Mouse (Mus musculus) stomach, embryonic 15.5 days (tissue): ENCODE results near the gene Ntrk1. TPM values are rescaled to one million over a fixed set of nuclear protein-coding genes. Genes with fewer than 3 reads are reported as not detected.
"Not testable (repeated sequence)": the region's sequence is repeated elsewhere in the genome, so short reads cannot be mapped to it uniquely, and the experiment has no call there.

Experiments used
- ATAC-seq: fragments of 200-750 bp; cut with Nextera tagmentation; 2 replicates; pipeline ENCODE4 v1.8.0; 2017; ENCODE audit warnings: low read depth, moderate number of reproducible peaks, moderate TSS enrichment; ENCODE audit not compliant: insufficient read depth, low FRiP score
- H3K27ac ChIP-seq: fragments of 300-500 bp; sonication (generic); 2 replicates; pipeline ENCODE4 v1.5.1; 2015; ENCODE audit warnings: mild to moderate bottlenecking, inconsistent platforms
- H3K27me3 ChIP-seq: fragments of 300-500 bp; sonication (generic); replicated peaks from 2 replicates; pipeline ENCODE4 v1.6.1; 2015; ENCODE audit warnings: inconsistent platforms
- H3K36me3 ChIP-seq: fragments of 300-500 bp; sonication (generic); 2 replicates; pipeline ENCODE4 v1.6.1; 2015; ENCODE audit warnings: inconsistent platforms
- H3K4me1 ChIP-seq: fragments of 300-500 bp; sonication (generic); 2 replicates; pipeline ENCODE4 v1.6.1; 2015; ENCODE audit warnings: inconsistent platforms
- H3K4me2 ChIP-seq: fragments of 300-500 bp; sonication (generic); 2 replicates; pipeline ENCODE4 v1.6.1; 2015; ENCODE audit warnings: mild to moderate bottlenecking, inconsistent platforms
- H3K4me3 ChIP-seq: fragments of 300-500 bp; sonication (generic); replicated peaks from 2 replicates; pipeline ENCODE4 v1.5.1; 2015; ENCODE audit warnings: inconsistent platforms
- H3K9ac ChIP-seq: fragments of 300-500 bp; sonication (generic); 2 replicates; pipeline ENCODE4 v1.6.1; 2015; ENCODE audit warnings: inconsistent platforms
- H3K9me3 ChIP-seq: fragments of 300-500 bp; sonication (generic); 2 replicates; pipeline ENCODE4 v1.6.1; 2016; ENCODE audit warnings: inconsistent platforms
- WGBS: fragments of 180-500 bp; shearing (Covaris S2); methylation state at CpG from one replicate; pipeline ENCODE4 v1.1.7; 2015; 5-methylcytosine and 5-hydroxymethylcytosine counted together
- polyA plus RNA-seq: library from polyadenylated mRNA; unstranded; fragments of >200 nt; fragmentation: Nextera tagmentation; extraction: Ambion mirVana; gene quantifications from 2 replicates; pipeline ENCODE4 v1.2.1, GENCODE M21; 2015

Gene Ntrk1
- polyA plus RNA-seq: 1.9 and 2.2 TPM in 2 replicates

DNA sequence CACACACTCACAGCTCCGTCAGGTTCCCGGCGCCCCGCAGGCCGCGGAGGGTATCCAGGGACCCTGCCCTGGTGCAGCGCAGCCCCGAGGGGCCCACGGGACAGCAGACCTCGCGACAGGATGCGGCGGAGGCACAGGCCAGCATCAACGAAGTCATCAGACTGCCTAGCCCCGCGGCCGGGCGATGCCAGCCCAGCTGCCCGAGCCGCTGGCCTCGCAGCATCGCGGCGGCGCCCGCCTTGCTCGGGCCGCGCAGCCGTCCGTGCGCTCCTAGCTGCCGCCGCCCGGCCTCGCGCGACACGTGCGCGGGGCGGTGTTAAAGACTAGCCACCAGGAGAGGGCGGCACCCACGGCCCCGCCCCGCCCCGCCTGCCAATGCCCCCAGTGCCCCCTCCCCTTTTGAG lies at the start of gene Ntrk1:
Gene Ntrk1 (minus strand): TSS at position 241 of the 404 bp plus-strand sequence.
- no peaks in the 10 kb centered on the region for H3K36me3 ChIP-seq
- no peak within 1 kb of the TSS for H3K9ac ChIP-seq
- under 1% methylated on average over 46 of the region's 47 CpGs for WGBS
- no peak within 1 kb of the TSS for H3K27ac ChIP-seq
- 0 out of 2 replicates have a peak, but pooled peaks have one; percentile 37 for ATAC-seq
- H3K4me3 ChIP-seq: peak within 1 kb of the TSS; percentile 32
- peak within 1 kb of the TSS; percentile 55 for H3K4me2 ChIP-seq
- no peaks in the 10 kb centered on the region for H3K9me3 ChIP-seq
- peaks cover 88% of the 10 kb centered on the region for H3K27me3 ChIP-seq
- H3K4me1 ChIP-seq: peaks cover 34% of the 10 kb centered on the region

GRCm38 (mm10) chr3:87840858-87841257 lies 45.9 kb upstream of the Ntrk1 start:
- ATAC-seq: no peak
- Histone ChIP-seq H3K27me3 (no peaks in the 10 kb centered on the region), H3K4me3 (no peak overlapping the region), H3K9ac (no peak overlapping the region), H3K27ac (no peak overlapping the region), H3K4me1 (no peaks in the 10 kb centered on the region), H3K4me2 (no peak overlapping the region), H3K9me3 (no peaks in the 10 kb centered on the region), H3K36me3 (no peaks in the 10 kb centered on the region)

- WGBS: 3% methylated on average over 4 of the region's 4 CpGs
- ATAC-seq: no peak; the same call in 1 of the 2 replicates
- Histone ChIP-seq H3K27ac (no peak overlapping the region), H3K9me3 (no peaks in the 10 kb centered on the region), H3K9ac (no peak overlapping the region), H3K4me3 (no peak overlapping the region), H3K4me2 (no peak overlapping the region), H3K4me1 (no peaks in the 10 kb centered on the region), H3K36me3 (no peaks in the 10 kb centered on the region), H3K27me3 (no peaks in the 10 kb centered on the region)
Observed at GRCm38 (mm10) chr3:87838622-87839021, 43.7 kb upstream of the Ntrk1 start.

- Histone ChIP-seq H3K27me3 (no peaks in the 10 kb centered on the region), H3K4me3 (no peak overlapping the region), H3K4me2 (no peak overlapping the region), H3K9me3 (no peaks in the 10 kb centered on the region), H3K9ac (no peak overlapping the region), H3K4me1 (no peaks in the 10 kb centered on the region), H3K27ac (no peak overlapping the region), H3K36me3 (no peaks in the 10 kb centered on the region)
- 59% methylated on average over 5 of the region's 5 CpGs for WGBS
- no peak for ATAC-seq
Observed at GRCm38 (mm10) chr3:87833482-87833881, 38.5 kb upstream of the Ntrk1 start.

DNA sequence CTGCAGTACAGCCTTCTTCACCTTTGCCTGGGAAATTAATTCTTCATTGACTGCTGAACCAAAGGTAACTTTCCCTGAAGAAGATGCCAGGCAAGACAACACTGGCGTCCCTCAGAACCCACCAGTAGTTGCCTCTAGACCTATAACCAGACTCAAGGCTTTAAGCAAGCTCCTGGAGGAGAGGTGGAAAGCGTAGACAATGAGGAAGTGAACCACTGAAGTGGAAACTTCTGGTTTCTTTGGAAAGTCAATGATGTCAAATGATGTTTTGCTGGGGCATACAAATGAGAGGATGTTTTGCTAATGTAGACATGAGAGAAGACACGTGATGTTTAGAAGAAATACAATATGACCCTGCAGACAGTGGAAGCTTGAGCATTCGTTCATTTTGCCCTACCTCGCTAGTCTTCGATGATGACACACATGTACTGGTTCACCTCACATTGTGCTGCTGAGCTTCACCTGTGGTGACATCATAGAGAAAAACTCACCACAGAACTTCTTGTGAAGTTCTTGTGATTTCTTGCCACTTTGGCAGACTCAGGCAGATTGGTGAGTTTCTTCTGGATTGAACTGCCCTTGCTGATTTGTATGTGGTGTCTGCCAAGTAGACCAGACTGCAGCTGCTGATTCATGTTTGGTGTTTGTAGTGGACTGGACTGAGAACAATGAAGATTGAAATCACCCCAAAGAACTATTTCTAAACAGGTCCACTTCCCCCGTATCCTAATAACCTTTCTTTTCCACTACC lies 37.3 kb upstream of the Ntrk1 start:
- Histone ChIP-seq H3K4me2 (no peak overlapping the region), H3K9me3 (no peaks in the 10 kb centered on the region), H3K4me1 (no peaks in the 10 kb centered on the region), H3K4me3 (no peak overlapping the region), H3K9ac (no peak overlapping the region), H3K27me3 (no peaks in the 10 kb centered on the region), H3K27ac (no peak overlapping the region), H3K36me3 (no peaks in the 10 kb centered on the region)
- no peak for ATAC-seq
- WGBS: 80% methylated on average over 7 of the region's 7 CpGs

GRCm38 (mm10) chr3:87829025-87829424 lies 34.1 kb upstream of the Ntrk1 start:
- no peaks in the 10 kb centered on the region for H3K9me3 ChIP-seq
- H3K4me2 ChIP-seq: no peak overlapping the region
- no peaks in the 10 kb centered on the region for H3K36me3 ChIP-seq
- no peaks in the 10 kb centered on the region for H3K27me3 ChIP-seq
- no peak overlapping the region for H3K27ac ChIP-seq
- no peak for ATAC-seq
- WGBS: 44% methylated on average over 10 of the region's 10 CpGs
- H3K4me1 ChIP-seq: no peaks in the 10 kb centered on the region
- H3K4me3 ChIP-seq: no peak overlapping the region
- H3K9ac ChIP-seq: no peak overlapping the region

GRCm38 (mm10) chr3:87828435-87828834 lies 33.5 kb upstream of the Ntrk1 start:
- no peaks in the 10 kb centered on the region for H3K4me1 ChIP-seq
- no peaks in the 10 kb centered on the region for H3K27me3 ChIP-seq
- H3K9ac ChIP-seq: no peak overlapping the region
- no peaks in the 10 kb centered on the region for H3K36me3 ChIP-seq
- WGBS: 38% methylated on average over 4 of the region's 4 CpGs
- H3K4me2 ChIP-seq: no peak overlapping the region
- H3K4me3 ChIP-seq: no peak overlapping the region
- H3K9me3 ChIP-seq: no peaks in the 10 kb centered on the region
- no peak for ATAC-seq
- no peak overlapping the region for H3K27ac ChIP-seq

GRCm38 (mm10) chr3:87824206-87824605 lies 29.2 kb upstream of the Ntrk1 start, which contains the start of gene Pear1:
Pear1 (minus strand) TSS chr3:87824306.
- ATAC-seq, H3K36me3 ChIP-seq, H3K4me2 ChIP-seq, H3K4me3 ChIP-seq, H3K4me1 ChIP-seq, H3K27ac ChIP-seq, H3K9me3 ChIP-seq, H3K9ac ChIP-seq, H3K27me3 ChIP-seq: not testable (repeated sequence)
- 91% methylated on average over 1 of the region's 1 CpGs for WGBS

DNA sequence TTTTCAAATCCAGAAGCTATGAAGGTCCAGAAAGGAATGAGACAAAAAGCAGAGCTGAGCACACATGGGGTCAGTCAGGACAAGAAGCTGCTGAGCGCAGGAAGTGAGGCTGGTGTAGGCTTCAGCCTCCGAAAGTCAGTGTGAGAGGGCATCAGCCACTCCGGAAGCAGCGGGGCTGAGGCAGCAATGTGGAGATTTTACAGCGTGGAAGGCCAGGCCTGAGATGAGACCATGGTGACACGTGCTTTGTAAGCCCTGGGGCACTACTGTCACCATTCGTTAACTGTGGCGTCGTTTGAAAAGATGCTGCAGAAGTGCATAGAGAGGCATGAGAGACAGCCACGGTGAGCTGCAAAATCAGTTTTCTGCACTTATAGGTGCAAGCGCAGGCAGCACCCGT lies 23.3 kb upstream of the Ntrk1 start:
- no peak overlapping the region for H3K4me3 ChIP-seq
- H3K4me2 ChIP-seq: no peak overlapping the region
- H3K4me1 ChIP-seq: peaks cover 6% of the 10 kb centered on the region; the same call in 1 of the 2 replicates
- 65% methylated on average over 12 of the region's 12 CpGs for WGBS
- ATAC-seq: no peak
- H3K9ac ChIP-seq: no peak overlapping the region
- H3K27ac ChIP-seq: no peak overlapping the region
- H3K27me3 ChIP-seq: peaks cover 13% of the 10 kb centered on the region
- no peaks in the 10 kb centered on the region for H3K9me3 ChIP-seq
- H3K36me3 ChIP-seq: no peaks in the 10 kb centered on the region

DNA sequence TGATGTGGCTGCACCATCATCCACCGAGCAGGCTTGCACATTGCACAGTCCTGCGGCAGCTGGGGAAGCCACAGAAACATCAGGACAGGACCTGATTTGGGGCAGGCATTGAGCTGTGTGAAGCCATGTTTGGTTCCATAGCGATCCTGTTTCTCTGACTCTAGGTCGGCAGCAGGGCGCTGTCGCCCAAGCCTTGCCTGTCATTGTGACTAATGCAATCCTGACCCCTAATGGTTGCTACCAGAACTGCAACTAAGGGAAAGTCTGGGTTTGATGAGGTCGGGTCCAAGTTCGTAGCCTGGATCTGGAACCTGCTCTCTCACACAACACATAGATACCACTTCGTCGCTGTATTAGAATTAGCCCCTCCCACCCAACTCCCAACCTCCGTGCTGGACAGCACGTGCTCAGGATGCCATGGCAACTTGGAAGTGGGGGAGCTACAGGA lies 21.7 kb upstream of the Ntrk1 start:
- Histone ChIP-seq H3K36me3 (no peaks in the 10 kb centered on the region), H3K4me1 (peaks cover 6% of the 10 kb centered on the region; the same call in 1 of the 2 replicates), H3K9me3 (no peaks in the 10 kb centered on the region), H3K4me2 (peak overlapping the region; percentile 34; the same call in 1 of the 2 replicates), H3K9ac (no peak overlapping the region), H3K27ac (no peak overlapping the region), H3K27me3 (peaks cover 15% of the 10 kb centered on the region), H3K4me3 (no peak overlapping the region)
- 7% methylated on average over 12 of the region's 12 CpGs for WGBS
- ATAC-seq: no peak; the same call in 1 of the 2 replicates

DNA sequence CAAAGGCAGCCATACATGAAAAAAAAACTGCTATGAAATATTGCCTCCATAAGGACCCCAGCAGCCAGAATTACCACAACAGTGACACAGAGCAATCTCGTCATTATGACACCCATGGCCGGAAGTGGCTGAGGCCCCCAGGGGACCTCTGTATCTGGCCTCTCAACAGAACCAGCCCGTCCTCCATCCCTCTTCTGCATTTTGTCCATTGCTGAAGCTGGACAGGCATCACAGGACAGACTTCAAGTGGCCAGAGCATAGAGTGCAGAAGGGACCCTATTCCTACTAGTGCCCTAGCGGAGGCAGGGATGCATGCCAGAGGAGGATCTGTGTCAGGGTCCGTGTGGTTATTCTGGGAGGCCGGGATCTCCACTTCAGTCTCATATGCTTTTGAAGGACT lies 21.2 kb upstream of the Ntrk1 start:
- Histone ChIP-seq H3K4me1 (peaks cover 6% of the 10 kb centered on the region; the same call in 1 of the 2 replicates), H3K4me3 (no peak overlapping the region), H3K4me2 (peak overlapping the region; percentile 34; the same call in 1 of the 2 replicates), H3K36me3 (no peaks in the 10 kb centered on the region), H3K27ac (no peak overlapping the region), H3K9me3 (no peaks in the 10 kb centered on the region), H3K27me3 (peaks cover 20% of the 10 kb centered on the region), H3K9ac (no peak overlapping the region)
- WGBS: 54% methylated on average over 6 of the region's 6 CpGs
- no peak for ATAC-seq

DNA sequence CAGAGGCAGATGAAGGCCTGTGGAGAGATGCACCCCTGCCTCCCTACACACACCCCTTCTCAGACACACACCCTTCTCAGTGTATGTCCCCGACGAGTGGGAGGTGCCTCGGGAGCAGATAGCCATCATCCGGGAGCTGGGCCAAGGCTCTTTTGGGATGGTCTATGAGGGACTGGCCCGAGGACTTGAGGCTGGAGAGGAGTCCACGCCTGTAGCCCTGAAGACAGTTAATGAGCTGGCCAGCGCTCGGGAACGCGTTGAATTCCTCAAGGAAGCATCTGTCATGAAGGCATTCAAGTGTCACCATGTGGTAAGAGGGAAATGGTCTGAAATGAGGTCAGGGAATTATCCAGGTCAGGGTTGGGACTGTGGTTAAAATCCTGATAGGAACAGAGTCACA lies 17.9 kb upstream of the Ntrk1 start:
- no peak overlapping the region for H3K9ac ChIP-seq
- ATAC-seq: no peak
- WGBS: 50% methylated on average over 10 of the region's 10 CpGs
- H3K4me3 ChIP-seq: no peak overlapping the region
- no peaks in the 10 kb centered on the region for H3K9me3 ChIP-seq
- H3K27ac ChIP-seq: no peak overlapping the region
- peaks cover 50% of the 10 kb centered on the region for H3K27me3 ChIP-seq
- H3K36me3 ChIP-seq: no peaks in the 10 kb centered on the region
- no peak overlapping the region for H3K4me2 ChIP-seq
- H3K4me1 ChIP-seq: peaks cover 15% of the 10 kb centered on the region
